Mouse (Mus musculus): ENCODE measurements around the gene Vhl. TPM values are rescaled to one million over a fixed set of nuclear protein-coding genes. Genes with fewer than 3 reads are reported as not detected.

Vhl gene
- total and polyA plus RNA-seq, 3 experiments, result 12.0 to 12.5 TPM; not detected in 1

DNA sequence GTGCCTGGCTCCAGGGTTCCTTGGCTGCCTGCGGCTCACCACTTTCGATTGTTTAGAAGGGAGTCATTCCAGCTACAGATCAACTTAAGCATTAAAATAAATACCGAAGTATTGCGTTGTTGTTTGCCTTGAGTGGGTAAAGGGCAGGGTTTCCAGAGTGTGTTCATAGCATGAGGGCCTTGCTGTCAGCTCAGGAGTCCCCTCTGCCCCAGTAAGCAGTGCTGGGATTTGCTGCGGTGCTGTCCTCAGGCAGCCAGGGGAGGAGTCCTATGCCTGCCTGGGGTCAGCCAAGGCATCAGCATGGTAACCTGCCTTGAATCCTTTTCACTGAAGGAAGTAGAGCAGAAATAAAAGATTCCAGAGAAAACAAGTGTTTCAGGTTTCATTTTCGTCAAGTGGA lies 33.1 kb downstream of the Vhl start:
- H3K9me3 ChIP-seq (replicated peaks; ENCODE audit: insufficient read depth, low read length), result no peaks in the 10 kb centered on the region
- H3K27ac ChIP-seq (ENCODE audit: control insufficient read depth, low read depth, low read length), result no peak overlapping the region
- TF ChIP-seq NRF1 (IDR thresholded peaks at IDR 0.05; ENCODE audit: insufficient read depth, low read depth, low read length, poor library complexity, severe bottlenecking) (no peak), GABPA (IDR thresholded peaks at IDR 0.05; ENCODE audit: low read depth, low read length) (no peak), RCOR1 (IDR thresholded peaks at IDR 0.05; ENCODE audit: low read depth, low read length) (no peak), TBP (IDR thresholded peaks at IDR 0.05; ENCODE audit: low read depth, low read length) (no peak), MAFK (IDR thresholded peaks at IDR 0.05; ENCODE audit: borderline replicate concordance, low read depth, low read length) (no peak), NELFE (IDR thresholded peaks at IDR 0.05; ENCODE audit: low read depth, low read length) (no peak), CTCF (IDR thresholded peaks at IDR 0.05 in 2 of 3, conservative IDR thresholded peaks at IDR 0.05 in 1 of 3; ENCODE audit: control insufficient read depth in 1 of 3, insufficient read depth in 1 of 3, low read depth in 2 of 3, low read length in 3 of 3, poor library complexity in 1 of 3, severe bottlenecking in 1 of 3) (no peak), SMC3 (IDR thresholded peaks at IDR 0.05; ENCODE audit: low read depth, low read length) (no peak), KAT2A (conservative IDR thresholded peaks at IDR 0.05; ENCODE audit: low read depth, low read length) (no peak), HCFC1 (IDR thresholded peaks at IDR 0.05; ENCODE audit: low read depth, low read length) (no peak), USF1 (IDR thresholded peaks at IDR 0.05; ENCODE audit: low read depth, low read length) (no peak)
- no peak for DNase-seq (ENCODE audit: low read depth, low spot score)
- 0 out of 4 replicates have a peak, but pooled peaks cover 0 to 2% of the 10 kb centered on the region in 2 experiments for H3K36me3 ChIP-seq (ENCODE audit: control insufficient read depth in 1 of 2, insufficient read depth in 2 of 2, low read length in 2 of 2)
- H3K79me2 ChIP-seq (ENCODE audit: control insufficient read depth, insufficient read depth, low read length, poor library complexity), result no peaks in the 10 kb centered on the region
- H3K4me3 ChIP-seq (ENCODE audit: control insufficient read depth in 1 of 2, insufficient read depth in 1 of 2, low read depth in 2 of 2, low read length in 2 of 2), result no peak overlapping the region
- H3K9ac ChIP-seq (ENCODE audit: control insufficient read depth, low read depth, low read length, poor library complexity, severe bottlenecking), result no peak overlapping the region
- no peaks in the 10 kb centered on the region for H3K27me3 ChIP-seq (ENCODE audit: control insufficient read depth in 1 of 2, insufficient read depth in 2 of 2, low read length in 2 of 2)
- no peaks in the 10 kb centered on the region for H3K4me1 ChIP-seq (ENCODE audit: control insufficient read depth in 1 of 2, insufficient read depth in 2 of 2, low read length in 2 of 2)

DNA sequence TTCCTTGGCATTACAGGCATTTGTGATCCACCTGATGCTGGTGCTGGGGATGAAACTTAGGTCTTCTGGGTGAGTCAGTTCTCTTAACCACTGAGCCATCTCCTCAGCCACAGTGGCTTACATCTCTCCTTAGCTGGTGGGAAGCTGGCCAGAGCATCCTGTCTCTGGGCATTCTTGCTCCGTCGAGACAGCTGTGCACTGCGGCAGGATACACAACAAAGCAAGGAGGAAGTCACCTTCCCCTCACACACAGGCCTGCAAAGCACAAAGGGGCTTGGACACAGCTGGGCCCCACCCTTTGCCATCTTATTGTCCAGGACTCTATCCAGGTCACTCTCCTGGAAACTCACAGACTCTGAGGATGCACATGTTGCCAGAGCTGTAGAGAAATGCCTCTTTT lies 34.5 kb downstream of the Vhl start:
- H3K4me1 ChIP-seq (ENCODE audit: control insufficient read depth in 1 of 2, insufficient read depth in 2 of 2, low read length in 2 of 2), result no peaks in the 10 kb centered on the region

DNA sequence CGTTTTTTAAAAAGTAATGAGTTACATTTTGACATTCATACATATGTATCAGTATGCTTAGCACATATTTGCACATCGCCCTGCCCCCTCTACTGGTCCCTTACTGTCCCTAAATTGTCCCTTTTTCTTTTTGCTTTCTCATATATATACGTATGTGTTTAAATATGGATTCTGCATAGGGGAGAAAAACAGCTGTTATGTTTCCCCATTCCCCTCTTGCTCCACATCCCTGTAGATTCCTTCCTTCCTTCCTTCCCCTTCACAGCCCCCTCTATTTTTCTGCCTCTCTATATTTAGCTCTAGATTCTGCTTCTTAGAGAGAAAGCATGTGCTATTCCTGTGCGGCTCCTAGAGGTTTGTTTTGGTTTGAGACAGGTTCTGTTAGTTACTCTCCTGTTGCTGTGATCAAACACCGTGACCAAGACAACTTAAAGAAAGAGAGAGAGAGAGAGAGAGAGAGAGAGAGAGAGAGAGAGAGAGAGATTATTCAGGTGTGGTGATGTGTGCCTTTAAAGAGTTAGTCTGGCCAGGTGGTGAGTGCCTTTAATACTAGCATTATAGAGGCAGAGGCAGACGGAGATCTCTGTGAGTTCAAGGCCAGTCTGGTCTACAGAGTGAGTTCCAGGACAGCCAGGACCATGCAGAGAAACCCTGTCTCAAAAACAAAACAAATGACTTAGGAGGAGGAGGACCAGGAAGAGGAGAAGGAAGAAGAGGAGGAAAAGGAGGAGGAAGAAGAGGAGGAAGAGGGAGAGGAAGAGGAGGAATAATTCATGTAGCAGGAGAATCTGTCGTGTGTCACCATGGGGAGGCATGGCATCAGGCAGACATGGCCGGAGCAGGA lies 36.1 kb downstream of the Vhl start:
- no peak for DNase-seq (ENCODE audit: low read depth, low spot score)
- no peak overlapping the region for H3K27ac ChIP-seq (ENCODE audit: control insufficient read depth, low read depth, low read length)
- H3K9ac ChIP-seq (ENCODE audit: control insufficient read depth, low read depth, low read length, poor library complexity, severe bottlenecking), result no peak overlapping the region
- no peak overlapping the region for H3K4me3 ChIP-seq (ENCODE audit: control insufficient read depth in 1 of 2, insufficient read depth in 1 of 2, low read depth in 2 of 2, low read length in 2 of 2)
- H3K9me3 ChIP-seq (replicated peaks; ENCODE audit: insufficient read depth, low read length), result no peaks in the 10 kb centered on the region
- H3K27me3 ChIP-seq (ENCODE audit: control insufficient read depth in 1 of 2, insufficient read depth in 2 of 2, low read length in 2 of 2), result no peaks in the 10 kb centered on the region
- H3K4me1 ChIP-seq (ENCODE audit: control insufficient read depth in 1 of 2, insufficient read depth in 2 of 2, low read length in 2 of 2), result no peaks in the 10 kb centered on the region
- H3K36me3 ChIP-seq (ENCODE audit: control insufficient read depth in 1 of 2, insufficient read depth in 2 of 2, low read length in 2 of 2), result 0 out of 4 replicates have a peak, but pooled peaks cover 0 to 2% of the 10 kb centered on the region in 2 experiments
- H3K79me2 ChIP-seq (ENCODE audit: control insufficient read depth, insufficient read depth, low read length, poor library complexity), result no peaks in the 10 kb centered on the region
- TF ChIP-seq SIN3A (IDR thresholded peaks at IDR 0.05; ENCODE audit: low read length) (no peak), MAZ (IDR thresholded peaks at IDR 0.05; ENCODE audit: low read depth, low read length) (no peak), GABPA (IDR thresholded peaks at IDR 0.05; ENCODE audit: low read depth, low read length) (no peak), TCF12 (IDR thresholded peaks at IDR 0.05; ENCODE audit: low read depth, low read length) (no peak), POLR2A (IDR thresholded peaks at IDR 0.05; ENCODE audit: control insufficient read depth in 1 of 2, insufficient read depth in 1 of 2, low read depth in 1 of 2, low read length in 2 of 2, poor library complexity in 1 of 2) (no peak), HCFC1 (IDR thresholded peaks at IDR 0.05; ENCODE audit: low read depth, low read length) (no peak), TAL1 (IDR thresholded peaks at IDR 0.05; ENCODE audit: low read length) (no peak), RAD21 (IDR thresholded peaks at IDR 0.05; ENCODE audit: low read depth, low read length) (no peak), ZKSCAN1 (IDR thresholded peaks at IDR 0.05; ENCODE audit: low read depth, low read length) (no peak), CHD1 (IDR thresholded peaks at IDR 0.05; ENCODE audit: low read depth, low read length) (no peak), EP300 (IDR thresholded peaks at IDR 0.05; ENCODE audit: low read depth in 1 of 2, low read length in 2 of 2) (no peak), TBP (IDR thresholded peaks at IDR 0.05; ENCODE audit: low read depth, low read length) (no peak), SMC3 (IDR thresholded peaks at IDR 0.05; ENCODE audit: low read depth, low read length) (no peak), POLR2AphosphoS2 (IDR thresholded peaks at IDR 0.05; ENCODE audit: low read length) (no peak), ZNF384 (IDR thresholded peaks at IDR 0.05; ENCODE audit: low read depth, low read length) (no peak), RCOR1 (IDR thresholded peaks at IDR 0.05; ENCODE audit: low read depth, low read length) (no peak), MYB (IDR thresholded peaks at IDR 0.05; ENCODE audit: low read depth, low read length) (no peak), UBTF (IDR thresholded peaks at IDR 0.05; ENCODE audit: borderline replicate concordance, insufficient read depth, low read depth, low read length) (no peak)

More for the DNA sequence above, 34.5 kb downstream of the Vhl start:
- TF ChIP-seq MAX (IDR thresholded peaks at IDR 0.05; ENCODE audit: low read length) (no peak), MYB (IDR thresholded peaks at IDR 0.05; ENCODE audit: low read depth, low read length) (no peak)
- no peak for DNase-seq (ENCODE audit: low read depth, low spot score)
- Histone ChIP-seq H3K79me2 (ENCODE audit: control insufficient read depth, insufficient read depth, low read length, poor library complexity) (no peaks in the 10 kb centered on the region), H3K27ac (ENCODE audit: control insufficient read depth, low read depth, low read length) (no peak overlapping the region), H3K4me3 (ENCODE audit: control insufficient read depth in 1 of 2, insufficient read depth in 1 of 2, low read depth in 2 of 2, low read length in 2 of 2) (no peak overlapping the region), H3K9me3 (replicated peaks; ENCODE audit: insufficient read depth, low read length) (no peaks in the 10 kb centered on the region), H3K9ac (ENCODE audit: control insufficient read depth, low read depth, low read length, poor library complexity, severe bottlenecking) (no peak overlapping the region), H3K36me3 (ENCODE audit: control insufficient read depth in 1 of 2, insufficient read depth in 2 of 2, low read length in 2 of 2) (0 out of 4 replicates have a peak, but pooled peaks cover 0 to 2% of the 10 kb centered on the region in 2 experiments), H3K27me3 (ENCODE audit: control insufficient read depth in 1 of 2, insufficient read depth in 2 of 2, low read length in 2 of 2) (no peaks in the 10 kb centered on the region)

All from MEL (cell line).